Comparison of ENCODE assay signal across 8 mouse cellular contexts in the genomic region with DNA sequence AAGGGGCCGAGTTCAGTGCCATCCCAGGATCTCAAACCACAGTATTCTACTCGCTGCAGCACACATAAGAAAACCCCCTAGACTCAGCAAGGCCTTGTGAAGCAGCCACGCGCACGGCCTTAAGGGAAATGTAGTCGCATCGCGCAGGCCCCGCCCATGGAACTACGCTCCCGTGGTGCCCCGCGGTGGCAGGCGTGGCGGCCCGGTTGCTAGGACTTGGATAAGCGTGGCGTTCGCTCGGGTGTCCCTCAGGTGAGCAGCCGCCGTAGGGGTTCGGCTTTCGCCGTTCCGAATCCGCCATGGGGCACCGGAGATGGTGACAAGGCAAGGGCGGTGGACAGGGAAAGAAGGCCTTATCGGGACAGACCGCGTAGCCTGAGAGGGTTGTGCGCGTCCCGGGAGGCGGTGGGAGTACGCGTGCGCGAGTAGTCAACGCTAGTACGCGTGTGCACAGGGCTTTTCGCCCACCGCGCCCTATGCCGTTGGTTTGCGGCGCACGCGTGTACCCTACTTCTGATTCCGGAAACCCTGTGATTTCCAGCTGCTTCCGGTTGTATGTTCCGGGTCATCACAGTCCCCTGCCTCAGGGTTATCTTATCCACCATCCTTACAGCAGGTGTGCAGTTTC. TPM values are rescaled to one million over a fixed set of nuclear protein-coding genes. Genes with fewer than 3 reads are reported as not detected.
DNase-seq lines count a peak whose midpoint lies in the region; ATAC-seq and TF ChIP-seq lines count a peak whose summit lies in the region.

Gene Scamp4 (plus strand): TSS at position 175 of the 628 bp plus-strand sequence.
Gene Adat3 (plus strand): TSS at position 183 of the 628 bp plus-strand sequence.

- H3K4me2 ChIP-seq in forebrain, embryonic 16.5 days (ENCODE audit: low read length): peak within 1 kb of the TSS; percentile 99
- H3K4me2 ChIP-seq in lung, embryonic 15.5 days: peak within 1 kb of the TSS; percentile 89

- H3K36me3 ChIP-seq in ES-E14 (ENCODE audit: control insufficient read depth, insufficient read depth, low read length, poor library complexity, severe bottlenecking): peaks cover 17% of the 10 kb centered on the region
- peaks cover 9% of the 10 kb centered on the region; the same call in 1 of the 2 replicates for H3K36me3 ChIP-seq in forebrain, embryonic 16.5 days (ENCODE audit: control insufficient read depth, insufficient read depth)
- peaks cover 17% of the 10 kb centered on the region for H3K36me3 ChIP-seq in lung, embryonic 15.5 days

- peak within 1 kb of the TSS; percentile 68 for H3K27ac ChIP-seq in ES-E14 (ENCODE audit: insufficient read depth, low read depth, low read length, poor library complexity, severe bottlenecking)
- peak within 1 kb of the TSS; percentile 90 for H3K27ac ChIP-seq in forebrain, embryonic 16.5 days (ENCODE audit: low read length)
- peak within 1 kb of the TSS; percentile 93 for H3K27ac ChIP-seq in lung, embryonic 15.5 days

- WGBS in forebrain, embryonic 16.5 days: under 1% methylated on average over 54 of the region's 54 CpGs
- under 1% methylated on average over 54 of the region's 54 CpGs for WGBS in lung, embryonic 15.5 days

- peak within 1 kb of the TSS; percentile 77 to 86 for H3K4me3 ChIP-seq in ES-E14 (ENCODE audit: insufficient read depth in 1 of 2, low read depth in 1 of 2, low read length in 2 of 2, poor library complexity in 1 of 2, severe bottlenecking in 1 of 2)
- peak within 1 kb of the TSS; percentile 89 for H3K4me3 ChIP-seq in forebrain, embryonic 16.5 days (replicated peaks; ENCODE audit: low read length)
- peak within 1 kb of the TSS; percentile 94 for H3K4me3 ChIP-seq in lung, embryonic 15.5 days

- H3K27me3 ChIP-seq in forebrain, embryonic 16.5 days (replicated peaks; ENCODE audit: control insufficient read depth, insufficient read depth, low read length): no peaks in the 10 kb centered on the region
- no peaks in the 10 kb centered on the region for H3K27me3 ChIP-seq in lung, embryonic 15.5 days

- no peaks in the 10 kb centered on the region for H3K9me3 ChIP-seq in ES-E14 (ENCODE audit: control insufficient read depth, insufficient read depth, low read depth, low read length)
- H3K9me3 ChIP-seq in forebrain, embryonic 16.5 days (ENCODE audit: control insufficient read depth, low read length): no peaks in the 10 kb centered on the region
- no peaks in the 10 kb centered on the region for H3K9me3 ChIP-seq in lung, embryonic 15.5 days

- in situ Hi-C loops in ES-E14 (cut with MboI; ENCODE audit: low sequenced_read_pairs in 2 of 2, unreplicated experiment in 2 of 2): no loop called here

- ATAC-seq in forebrain, embryonic 16.5 days: peak; percentile 98
- ATAC-seq in lung, embryonic 15.5 days (ENCODE audit: borderline replicate concordance, extremely low read depth, low FRiP score, low TSS enrichment): peak; percentile 95

- peaks cover 0 to 19% of the 10 kb centered on the region in 2 experiments; a peak in 1 of 4 replicates for H3K4me1 ChIP-seq in ES-E14 (ENCODE audit: control insufficient read depth in 2 of 2, insufficient read depth in 2 of 2, low read length in 2 of 2, poor library complexity in 1 of 2)
- peaks cover 15% of the 10 kb centered on the region for H3K4me1 ChIP-seq in forebrain, embryonic 16.5 days (replicated peaks; ENCODE audit: control insufficient read depth, insufficient read depth, low read length)
- H3K4me1 ChIP-seq in lung, embryonic 15.5 days: peaks cover 19% of the 10 kb centered on the region

- H3K9ac ChIP-seq in ES-E14 (ENCODE audit: insufficient read depth, low read depth, low read length, poor library complexity, severe bottlenecking): peak within 1 kb of the TSS; percentile 87
- H3K9ac ChIP-seq in forebrain, embryonic 16.5 days (replicated peaks; ENCODE audit: low read depth, low read length): peak within 1 kb of the TSS; percentile 75
- H3K9ac ChIP-seq in lung, embryonic 15.5 days: peak within 1 kb of the TSS; percentile 72

- peak; percentile 93 for DNase-seq in ES-E14 (ENCODE audit: low read depth, low spot score)
- peak; percentile 92 for DNase-seq in cerebellum, adult 11-12 months
- DNase-seq in heart, postnatal 4 days: peak; percentile 93
- DNase-seq in layer of hippocampus, adult 8-10 months (ENCODE audit: low spot score in 2 of 2): peak; percentile 93 to 96
- DNase-seq in ovary, adult 18-20 months (ENCODE audit: low spot score): peak; percentile 87
- DNase-seq in thymus, postnatal 0 days (ENCODE audit: low spot score): peak; percentile 97

TF ChIP-seq in ES-E14, 5 proteins besides CTCF, POLR2A, EP300 and RAD21:
- TF ChIP-seq HCFC1 (IDR thresholded peaks at IDR 0.05; ENCODE audit: borderline replicate concordance, insufficient read depth, low read length) (peak; percentile 83), ZC3H11A (IDR thresholded peaks at IDR 0.05; ENCODE audit: borderline replicate concordance, low read depth, low read length) (no peak), ZNF384 (IDR thresholded peaks at IDR 0.05; ENCODE audit: low read depth, low read length) (no peak), MAFK (IDR thresholded peaks at IDR 0.05; ENCODE audit: insufficient read depth, low read depth, low read length) (peak; percentile 28; the same call in 1 of the 2 replicates), CHD2 (IDR thresholded peaks at IDR 0.05; ENCODE audit: low read depth, low read length) (no peak)

RNA-seq across cellular contexts. Expression of gene Scamp4, which starts in this region (rescaled TPM):
- total RNA-seq in ES-E14 (2012; rRNA removed): 54.8 and 83.8 TPM in 2 replicates
- polyA plus RNA-seq in forebrain, embryonic 16.5 days (2015; fragmentation: Nextera tagmentation; extraction: Ambion mirVana): 69.9 and 77.2 TPM in 2 replicates
- 10 to 100 TPM; 27.0 to 30.4 TPM for total RNA-seq in heart, postnatal 4 days (2021)
- 10 to 100 TPM; 39.3 to 58.6 (median 42.8) TPM for total RNA-seq in layer of hippocampus, adult 8-10 months (2022)
- 79.0 and 84.8 TPM in 2 replicates for polyA plus RNA-seq in lung, embryonic 15.5 days (2015; fragmentation: Nextera tagmentation; extraction: Ambion mirVana)
- polyA plus RNA-seq in thymus, postnatal 0 days (2015; fragmentation: Nextera tagmentation; extraction: Ambion mirVana): 50.4 and 52.9 TPM in 2 replicates

RNA-seq across cellular contexts. Expression of gene Adat3, which starts in this region (rescaled TPM):
- 12.2 and 12.7 TPM in 2 replicates for total RNA-seq in ES-E14 (2012; rRNA removed)
- 6.4 and 6.7 TPM in 2 replicates for polyA plus RNA-seq in forebrain, embryonic 16.5 days (2015; fragmentation: Nextera tagmentation; extraction: Ambion mirVana)
- 1 to 10 TPM; 2.6 to 2.9 TPM for total RNA-seq in heart, postnatal 4 days (2021)
- total RNA-seq in layer of hippocampus, adult 8-10 months (2022): 1 to 10 TPM; 2.0 to 5.0 (median 3.0) TPM
- 9.1 TPM in 2 replicates for polyA plus RNA-seq in lung, embryonic 15.5 days (2015; fragmentation: Nextera tagmentation; extraction: Ambion mirVana)
- polyA plus RNA-seq in thymus, postnatal 0 days (2015; fragmentation: Nextera tagmentation; extraction: Ambion mirVana): 6.9 and 10.2 TPM in 2 replicates

Comparison
In these comparisons a context has a peak if more than half of its experiments do, and no peak if none do; other contexts are left out.
1. Peak in every context shown above with its lines: DNase-seq, ATAC-seq, H3K4me3 ChIP-seq and H3K27ac ChIP-seq.